Mouse (Mus musculus): ENCODE measurements around the gene Mlana. TPM values are rescaled to one million over a fixed set of nuclear protein-coding genes. Genes with fewer than 3 reads are reported as not detected.

The Mlana gene
- not detected in 2 replicates for total RNA-seq (2015; ENCODE audit: low replicate concordance)
- total RNA-seq (2017; ENCODE audit: low replicate concordance), result not detected in 2 replicates

GRCm38 (mm10) chr19:29697245-29697874, at the start of gene Mlana:
Gene Mlana (plus strand): TSS chr19:29697824.
- no peak for ATAC-seq (replicated peaks; ENCODE audit: low FRiP score, poor library complexity, severe bottlenecking)

GRCm38 (mm10) chr19:29648550-29648914, 49.1 kb upstream of the Mlana start:
- ATAC-seq (replicated peaks; ENCODE audit: low FRiP score, poor library complexity, severe bottlenecking), result no peak

GRCm38 (mm10) chr19:29649683-29650082, 47.9 kb upstream of the Mlana start:
- peak; percentile 41 for ATAC-seq (replicated peaks; ENCODE audit: low FRiP score, poor library complexity, severe bottlenecking)

GRCm38 (mm10) chr19:29653768-29654265, 43.8 kb upstream of the Mlana start:
- ATAC-seq (replicated peaks; ENCODE audit: low FRiP score, poor library complexity, severe bottlenecking), result no peak

- no peak for ATAC-seq (replicated peaks; ENCODE audit: low FRiP score, poor library complexity, severe bottlenecking)
These were observed 42.5 kb upstream of the Mlana start for GRCm38 (mm10) chr19:29655148-29655547.

GRCm38 (mm10) chr19:29656029-29656428, 41.6 kb upstream of the Mlana start:
- no peak for ATAC-seq (replicated peaks; ENCODE audit: low FRiP score, poor library complexity, severe bottlenecking)

GRCm38 (mm10) chr19:29656620-29657019, 41.0 kb upstream of the Mlana start:
- no peak for ATAC-seq (replicated peaks; ENCODE audit: low FRiP score, poor library complexity, severe bottlenecking)

GRCm38 (mm10) chr19:29657033-29657432, 40.6 kb upstream of the Mlana start:
- no peak for ATAC-seq (replicated peaks; ENCODE audit: low FRiP score, poor library complexity, severe bottlenecking)

- ATAC-seq (replicated peaks; ENCODE audit: low FRiP score, poor library complexity, severe bottlenecking), result no peak
These were observed 40.1 kb upstream of the Mlana start for GRCm38 (mm10) chr19:29657558-29657957.

GRCm38 (mm10) chr19:29658836-29659235, 38.8 kb upstream of the Mlana start:
- ATAC-seq (replicated peaks; ENCODE audit: low FRiP score, poor library complexity, severe bottlenecking), result no peak

GRCm38 (mm10) chr19:29659705-29660104, 37.9 kb upstream of the Mlana start:
- ATAC-seq (replicated peaks; ENCODE audit: low FRiP score, poor library complexity, severe bottlenecking), result no peak

- ATAC-seq (replicated peaks; ENCODE audit: low FRiP score, poor library complexity, severe bottlenecking), result no peak
These were observed 36.5 kb upstream of the Mlana start for GRCm38 (mm10) chr19:29660835-29661764.

GRCm38 (mm10) chr19:29661974-29662580, 35.5 kb upstream of the Mlana start:
- no peak for ATAC-seq (replicated peaks; ENCODE audit: low FRiP score, poor library complexity, severe bottlenecking)

- ATAC-seq (replicated peaks; ENCODE audit: low FRiP score, poor library complexity, severe bottlenecking), result no peak
These were observed 33.8 kb upstream of the Mlana start for GRCm38 (mm10) chr19:29663780-29664179.

- no peak for ATAC-seq (replicated peaks; ENCODE audit: low FRiP score, poor library complexity, severe bottlenecking)
These were observed 32.7 kb upstream of the Mlana start for GRCm38 (mm10) chr19:29664934-29665333.

GRCm38 (mm10) chr19:29666164-29666563, 31.5 kb upstream of the Mlana start:
- ATAC-seq (replicated peaks; ENCODE audit: low FRiP score, poor library complexity, severe bottlenecking), result no peak

- no peak for ATAC-seq (replicated peaks; ENCODE audit: low FRiP score, poor library complexity, severe bottlenecking)
These were observed 30.5 kb upstream of the Mlana start for GRCm38 (mm10) chr19:29666965-29667594.

- no peak for ATAC-seq (replicated peaks; ENCODE audit: low FRiP score, poor library complexity, severe bottlenecking)
These were observed 29.5 kb upstream of the Mlana start for GRCm38 (mm10) chr19:29668135-29668534.

GRCm38 (mm10) chr19:29670247-29670646, 27.4 kb upstream of the Mlana start:
- no peak for ATAC-seq (replicated peaks; ENCODE audit: low FRiP score, poor library complexity, severe bottlenecking)

GRCm38 (mm10) chr19:29671160-29671559, 26.5 kb upstream of the Mlana start:
- ATAC-seq (replicated peaks; ENCODE audit: low FRiP score, poor library complexity, severe bottlenecking), result no peak
